Mouse (Mus musculus) telencephalon, adult 2 months (tissue): Measurements from ENCODE around the gene Hpdl.
A peak's percentile ranks its signal among the peaks of the same experiment; 100 is the strongest.

ENCODE experiments used
- DNase-seq: peaks from one replicate; pipeline ENCODE4 v3.0.0-alpha.2; 2011; ENCODE audit warnings: low read depth, low spot score

Gene Hpdl

GRCm38 (mm10) chr4:116799901-116800300, 21.6 kb downstream of the Hpdl start:
- DNase-seq, result no peak

DNA sequence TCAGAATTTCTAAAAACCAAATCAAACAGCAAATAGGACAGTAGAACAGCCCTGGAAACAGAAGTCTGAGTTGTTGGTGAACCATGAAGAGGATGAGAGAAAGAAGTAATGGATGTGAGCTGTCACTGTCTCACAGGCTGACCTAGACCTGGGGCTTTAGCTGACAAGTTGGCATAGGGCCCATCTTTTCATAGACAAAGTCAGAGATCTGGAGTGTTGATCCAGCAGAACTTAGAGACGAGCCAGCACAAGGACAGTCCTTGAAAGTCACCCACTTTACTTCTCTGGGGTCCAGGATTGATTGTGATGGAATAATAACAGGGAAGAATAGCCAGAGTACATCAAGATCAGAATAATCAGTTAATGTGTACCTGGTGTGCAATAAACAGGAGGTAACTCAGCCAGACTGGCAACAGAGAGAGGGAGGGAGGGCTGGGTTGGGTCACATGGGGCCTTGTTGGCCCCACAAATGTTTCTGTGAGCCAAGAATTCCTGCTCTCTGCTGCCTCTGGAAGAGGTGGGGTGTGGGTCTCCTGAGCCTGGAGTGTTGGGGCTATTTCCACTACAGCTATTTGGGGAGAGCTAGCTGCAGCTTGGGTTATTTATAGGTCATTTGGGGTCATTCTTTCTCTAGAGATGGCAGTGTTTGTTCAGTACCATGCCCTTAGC, 24.9 kb downstream of the Hpdl start:
- DNase-seq, result no peak

- no peak for DNase-seq
Measured at GRCm38 (mm10) chr4:116794273-116794672, 27.2 kb downstream of the Hpdl start.

- no peak for DNase-seq
Measured at GRCm38 (mm10) chr4:116792453-116792852, 29.1 kb downstream of the Hpdl start.

- peak; percentile 82 for DNase-seq
Measured at GRCm38 (mm10) chr4:116788956-116789355, 32.6 kb downstream of the Hpdl start.

DNA sequence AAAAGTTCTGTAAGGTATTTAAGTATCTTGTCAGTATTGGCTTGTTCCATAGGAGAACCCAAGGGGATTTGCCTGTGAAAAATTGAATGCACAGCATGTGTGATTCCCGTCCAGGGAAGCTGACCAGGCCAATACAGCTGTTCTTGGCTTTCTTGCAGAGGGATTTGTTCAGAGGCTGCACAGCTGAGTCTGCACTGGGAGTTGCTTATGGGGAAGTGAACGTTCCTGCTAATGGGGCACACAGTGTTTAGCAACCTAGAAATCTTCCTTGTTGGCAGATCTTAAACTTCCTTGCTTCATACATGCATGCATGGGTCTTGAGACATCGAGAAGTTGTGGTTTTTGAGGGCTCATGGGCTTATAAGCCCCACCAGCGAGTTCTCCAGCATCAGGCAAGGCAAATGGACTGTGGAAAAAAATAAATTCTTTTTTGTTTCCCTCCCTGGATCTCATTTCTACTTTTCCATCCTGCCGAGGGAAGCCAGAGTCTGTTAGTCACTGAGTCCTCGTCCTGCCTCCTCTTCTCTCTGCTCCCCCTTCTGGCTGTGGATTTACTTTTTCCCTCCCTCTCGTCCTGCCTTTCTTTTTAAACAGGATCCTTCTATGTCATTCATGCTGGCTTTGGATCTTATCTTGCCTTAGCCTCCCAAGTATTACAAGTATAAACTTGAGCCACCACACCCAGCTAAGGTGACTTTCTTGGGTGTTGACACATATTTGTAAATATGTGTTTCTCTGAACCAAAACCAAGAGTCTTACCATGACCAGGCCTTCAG, 33.3 kb downstream of the Hpdl start:
- no peak for DNase-seq

DNA sequence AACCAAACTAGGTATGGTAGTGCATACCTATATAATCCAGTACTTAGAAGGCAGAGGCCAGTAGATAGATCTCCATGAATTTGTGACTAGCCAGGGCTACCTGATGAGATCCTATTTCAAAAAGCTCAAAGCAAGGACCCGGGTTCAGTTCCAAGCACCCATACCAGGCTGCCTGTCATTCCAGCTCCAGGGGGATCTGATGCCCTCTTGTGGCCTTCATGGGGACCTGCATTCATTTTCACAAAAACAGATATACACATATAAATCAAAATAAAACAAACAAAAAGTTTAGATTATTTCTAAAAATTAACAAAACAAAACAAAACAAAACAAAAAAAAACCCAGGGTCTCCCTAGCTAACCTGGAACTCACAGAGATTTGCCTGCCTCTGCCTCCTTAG, 34.9 kb downstream of the Hpdl start:
- no peak for DNase-seq

DNA sequence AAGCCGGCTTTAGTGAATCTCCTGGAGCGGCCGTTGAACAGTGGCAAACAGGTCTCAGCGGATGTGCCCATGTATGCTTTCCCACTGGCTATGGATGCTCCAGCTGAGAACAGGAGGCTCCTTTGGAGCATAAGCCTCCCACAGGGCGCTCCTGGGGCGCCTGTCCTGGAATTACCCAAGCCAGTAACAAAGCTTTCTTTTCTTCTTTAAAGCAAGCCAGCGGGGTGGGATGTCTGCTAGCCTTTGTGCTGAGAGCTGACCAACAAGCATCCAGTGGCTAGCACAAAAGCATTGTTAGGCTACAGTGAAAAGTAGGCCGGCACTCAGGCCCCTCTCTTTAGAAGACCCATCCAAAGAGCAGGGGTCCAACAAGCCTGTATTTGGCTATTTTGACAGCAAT, 39.3 kb downstream of the Hpdl start:
- peak; percentile 39 for DNase-seq

DNA sequence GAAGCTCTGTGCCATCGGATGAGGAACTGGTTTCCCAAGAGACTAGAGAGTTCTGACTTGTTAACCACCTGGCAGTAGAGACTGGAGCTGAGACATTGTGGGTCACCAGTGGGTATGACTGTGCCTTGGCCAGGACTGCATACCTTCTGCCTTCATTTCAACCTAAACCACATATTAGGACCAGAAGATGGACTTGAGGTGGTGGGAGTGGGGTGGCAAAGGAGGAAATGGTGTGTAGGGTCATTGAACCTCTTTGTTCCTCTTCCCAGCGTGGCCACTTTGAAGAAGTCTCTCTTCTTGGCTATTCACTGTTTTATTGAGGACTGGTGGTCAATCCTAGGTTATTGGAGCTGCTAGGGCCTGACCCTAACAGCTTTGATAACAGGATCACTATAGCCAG, 40.1 kb downstream of the Hpdl start:
- DNase-seq, result no peak

GRCm38 (mm10) chr4:116780541-116780940, 41.0 kb downstream of the Hpdl start:
- no peak for DNase-seq

DNA sequence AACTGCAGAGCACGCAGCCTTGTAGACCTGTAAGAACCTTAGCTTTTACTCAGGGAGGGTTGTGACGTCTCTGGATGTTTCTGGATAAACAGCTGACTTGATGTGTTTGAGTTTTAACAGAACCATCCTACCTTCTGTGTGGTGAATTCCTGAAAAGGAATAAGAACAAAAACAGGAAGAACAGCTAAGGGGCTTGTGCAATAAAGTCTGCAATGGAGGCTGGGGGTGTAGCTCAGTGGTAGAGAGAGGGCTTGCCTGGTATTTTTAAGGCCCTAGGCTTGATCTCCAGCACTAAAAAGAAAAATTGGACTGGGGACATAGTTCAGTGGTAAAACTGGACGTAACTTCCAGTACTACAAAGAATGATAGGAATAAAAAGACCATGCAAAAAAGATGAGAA, 44.4 kb downstream of the Hpdl start:
- DNase-seq, result no peak

DNA sequence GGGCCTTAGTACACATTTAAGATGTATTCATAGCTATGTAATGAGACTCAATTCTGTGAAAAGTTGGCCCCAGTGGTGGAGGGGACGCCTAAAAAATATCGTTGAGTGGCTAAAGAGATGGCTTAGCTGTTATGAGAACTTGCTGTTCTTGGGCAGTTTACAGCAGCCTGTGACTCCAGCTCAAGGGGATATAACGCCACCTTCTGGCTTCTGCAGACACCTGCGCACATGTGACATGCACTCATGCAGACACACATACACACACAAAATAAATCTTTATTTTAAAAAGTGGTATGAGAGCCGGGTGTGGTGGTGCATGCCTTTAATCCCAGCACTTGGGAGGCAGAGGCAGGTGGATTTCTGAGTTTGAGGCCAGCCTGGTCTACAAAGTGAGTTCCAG, 45.1 kb downstream of the Hpdl start:
- no peak for DNase-seq
